Mouse (Mus musculus) limb, embryonic 12.5 days (tissue): ENCODE results near the gene Asic3. TPM values are rescaled to one million over a fixed set of nuclear protein-coding genes. Genes with fewer than 3 reads are reported as not detected.

Experiments used
- ATAC-seq: fragments of 200-750 bp; cut with Nextera tagmentation; 2 replicates; pipeline ENCODE4 v1.8.0; 2017; ENCODE audit warnings: low read depth, moderate TSS enrichment; ENCODE audit not compliant: insufficient number of reproducible peaks, insufficient read depth, low FRiP score, low TSS enrichment
- H3K27ac ChIP-seq: fragments of 300-500 bp; sonication (generic); 2 replicates; pipeline ENCODE4 v1.5.1; 2016; ENCODE audit warnings: mild to moderate bottlenecking, moderate library complexity
- H3K27me3 ChIP-seq: fragments of 300-500 bp; sonication (generic); 2 replicates; pipeline ENCODE4 v1.6.1; 2016; ENCODE audit warnings: mild to moderate bottlenecking, moderate library complexity
- H3K36me3 ChIP-seq: fragments of 300-500 bp; sonication (generic); 2 replicates; pipeline ENCODE4 v1.6.1; 2016; ENCODE audit warnings: mild to moderate bottlenecking, moderate library complexity
- H3K4me1 ChIP-seq: fragments of 300-500 bp; sonication (generic); replicated peaks from 2 replicates; pipeline ENCODE4 v1.6.1; 2016
- H3K4me2 ChIP-seq: fragments of 300-500 bp; sonication (generic); 2 replicates; pipeline ENCODE4 v1.6.1; 2016; ENCODE audit warnings: mild to moderate bottlenecking, moderate library complexity
- H3K4me3 ChIP-seq: fragments of 300-500 bp; sonication (generic); replicated peaks from 2 replicates; pipeline ENCODE4 v1.5.1; 2016; ENCODE audit warnings: mild to moderate bottlenecking
- H3K9ac ChIP-seq: fragments of 300-500 bp; sonication (generic); replicated peaks from 2 replicates; pipeline ENCODE4 v1.6.1; 2016; ENCODE audit warnings: mild to moderate bottlenecking, moderate library complexity
- H3K9me3 ChIP-seq: fragments of 300-500 bp; sonication (generic); 2 replicates; pipeline ENCODE4 v1.6.1; 2016; ENCODE audit warnings: mild to moderate bottlenecking, moderate library complexity
- WGBS: fragments of 180-500 bp; shearing (Covaris S2); methylation state at CpG from one replicate; pipeline ENCODE4 v1.1.7; 2016; 5-methylcytosine and 5-hydroxymethylcytosine counted together
- polyA plus RNA-seq: library from polyadenylated mRNA; unstranded; fragments of >200 nt; fragmentation: Nextera tagmentation; extraction: Ambion mirVana; gene quantifications from 2 replicates; pipeline ENCODE4 v1.2.1, GENCODE M21; 2016

Asic3 gene
- polyA plus RNA-seq, 1 experiment from 2014 or later = 1.2 TPM

DNA sequence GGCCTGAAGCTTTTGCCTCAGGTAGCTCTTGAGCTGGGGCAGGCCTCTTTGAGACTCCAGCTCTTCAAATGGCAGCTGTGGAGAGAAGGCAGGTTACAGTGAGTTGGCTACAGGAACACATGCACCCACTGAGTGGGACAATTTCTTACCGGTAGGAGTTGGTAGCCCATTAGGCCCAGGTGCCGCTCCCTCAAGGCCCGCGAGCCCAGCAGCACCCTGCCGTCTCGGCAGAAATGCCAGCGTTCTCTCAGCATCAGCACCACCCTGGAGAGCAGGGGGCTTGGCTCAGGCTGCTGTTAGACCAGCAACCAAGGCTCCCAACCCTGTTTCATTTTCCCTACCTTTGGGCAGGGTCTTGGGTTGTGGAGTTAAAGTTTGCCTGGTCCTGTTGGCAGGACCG lies 28.0 kb downstream of the Asic3 start:
- Histone ChIP-seq H3K9ac (no peak overlapping the region), H3K4me1 (peaks cover 16% of the 10 kb centered on the region), H3K36me3 (peaks cover 81% of the 10 kb centered on the region), H3K27me3 (no peaks in the 10 kb centered on the region), H3K27ac (no peak overlapping the region), H3K4me3 (no peak overlapping the region), H3K9me3 (no peaks in the 10 kb centered on the region), H3K4me2 (no peak overlapping the region)
- 92% methylated on average over 8 of the region's 8 CpGs for WGBS
- no peak for ATAC-seq

DNA sequence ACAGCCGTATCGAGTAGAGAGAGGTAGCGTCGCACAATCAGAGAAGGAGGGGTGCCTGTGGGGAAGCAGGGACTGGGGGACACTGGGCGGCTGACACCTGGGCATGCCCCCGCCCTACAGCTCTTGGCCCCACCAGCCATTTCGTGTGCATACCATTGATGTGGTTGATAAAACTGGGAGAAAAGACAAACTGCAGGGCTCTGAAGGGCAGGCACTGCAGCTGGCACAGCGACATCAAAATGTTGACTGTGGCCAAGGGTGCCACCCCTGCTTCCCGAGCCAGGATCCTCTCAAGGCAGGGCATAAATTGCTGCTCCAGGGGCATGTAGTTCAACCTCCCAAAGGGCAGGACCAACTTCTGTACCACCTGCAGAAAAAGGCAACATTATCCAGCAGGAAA lies 28.8 kb downstream of the Asic3 start:
- Histone ChIP-seq H3K4me3 (no peak overlapping the region), H3K36me3 (peaks cover 73% of the 10 kb centered on the region), H3K9ac (no peak overlapping the region), H3K4me1 (peaks cover 16% of the 10 kb centered on the region), H3K9me3 (no peaks in the 10 kb centered on the region), H3K27me3 (no peaks in the 10 kb centered on the region), H3K27ac (no peak overlapping the region), H3K4me2 (no peak overlapping the region)
- ATAC-seq = no peak
- 83% methylated on average over 9 of the region's 9 CpGs for WGBS

DNA sequence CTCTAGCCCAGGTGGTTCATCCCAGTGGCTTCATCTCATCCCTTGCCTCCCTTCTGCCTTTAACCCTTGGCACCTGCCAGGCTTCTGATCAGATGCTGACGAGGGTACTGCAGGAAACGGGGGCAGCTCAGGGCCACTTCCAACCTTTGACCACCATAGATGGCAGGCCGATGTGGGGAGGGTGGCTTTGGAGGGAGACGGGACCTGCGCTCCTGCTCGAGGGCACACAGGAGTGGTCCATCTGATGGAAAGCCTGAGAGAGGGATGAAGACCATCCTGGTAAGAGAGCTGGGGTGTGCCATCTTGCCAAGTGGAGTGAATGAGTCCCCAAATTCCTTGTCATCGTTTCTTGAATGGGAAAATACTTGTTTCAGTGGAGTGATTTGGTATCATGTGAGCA lies 30.0 kb downstream of the Asic3 start:
- 93% methylated on average over 7 of the region's 7 CpGs for WGBS
- no peak for ATAC-seq
- Histone ChIP-seq H3K4me1 (peaks cover 20% of the 10 kb centered on the region), H3K36me3 (peaks cover 63% of the 10 kb centered on the region), H3K9ac (no peak overlapping the region), H3K27me3 (no peaks in the 10 kb centered on the region), H3K4me2 (no peak overlapping the region), H3K4me3 (peak overlapping the region; percentile 93; the same call in 1 of the 2 replicates), H3K9me3 (no peaks in the 10 kb centered on the region), H3K27ac (no peak overlapping the region)

DNA sequence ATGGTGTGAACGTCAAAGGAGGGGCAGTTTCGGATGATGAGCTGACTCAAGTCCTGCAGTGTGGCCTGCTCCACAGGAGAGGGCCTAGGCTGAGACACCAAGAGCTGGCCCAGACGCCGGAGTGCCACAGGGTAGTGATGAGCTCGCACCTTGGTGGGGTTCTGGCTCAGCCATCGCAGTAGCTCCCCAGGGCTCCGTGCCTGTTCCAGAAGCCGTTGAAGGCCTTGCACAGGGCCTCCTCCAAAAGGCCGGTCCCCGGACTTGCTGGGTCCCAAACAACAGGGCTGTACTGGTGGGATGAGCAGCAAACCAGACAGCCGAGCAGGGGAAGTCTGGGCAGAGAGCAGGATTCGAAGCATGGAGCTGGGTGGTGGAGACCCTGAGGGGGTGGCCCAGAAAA lies 30.7 kb downstream of the Asic3 start:
- Histone ChIP-seq H3K9ac (peak overlapping the region; percentile 90), H3K4me1 (peaks cover 20% of the 10 kb centered on the region), H3K4me2 (peak overlapping the region; percentile 94), H3K4me3 (peak overlapping the region; percentile 93), H3K36me3 (peaks cover 57% of the 10 kb centered on the region), H3K27ac (no peak overlapping the region; the same call in 1 of the 2 replicates), H3K27me3 (no peaks in the 10 kb centered on the region), H3K9me3 (no peaks in the 10 kb centered on the region)
- ATAC-seq = no peak
- 86% methylated on average over 12 of the region's 12 CpGs for WGBS

DNA sequence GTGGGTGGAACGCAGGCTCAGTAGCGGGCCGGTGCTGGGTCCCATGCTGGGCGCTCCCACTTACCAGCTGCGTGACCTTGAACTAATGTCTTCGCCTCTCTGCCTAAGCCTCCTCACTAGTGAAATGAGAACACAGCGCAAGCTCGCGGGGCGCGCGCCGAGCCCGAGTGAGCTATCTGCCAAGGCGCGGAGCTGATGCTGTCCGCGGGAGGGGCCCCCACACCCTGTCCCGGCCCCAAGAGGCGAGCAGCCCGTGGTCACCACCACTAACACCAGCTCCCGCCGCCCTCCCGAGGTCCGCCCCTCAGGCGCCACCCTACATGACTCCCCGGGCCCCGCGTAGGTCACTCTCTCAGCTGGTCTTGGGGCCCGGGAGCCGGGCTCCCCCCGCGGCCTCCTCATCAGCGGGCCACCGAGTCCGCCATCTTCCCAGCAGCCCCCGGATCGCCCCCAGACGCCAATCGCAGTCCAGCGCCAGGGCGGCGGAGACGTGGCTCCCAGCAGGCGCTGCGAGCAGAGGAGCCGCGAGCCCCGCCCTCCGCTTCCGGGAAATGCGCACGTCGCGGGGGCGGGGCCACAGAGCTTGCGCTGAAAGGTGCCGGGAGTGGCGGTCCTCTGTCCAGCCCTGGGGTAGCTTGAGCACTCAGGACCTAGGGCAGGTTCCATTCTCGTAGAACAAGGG lies 31.7 kb downstream of the Asic3 start, which contains the start of gene Fastk:
TSS of gene Fastk (minus strand) at position 542 of the 682 bp plus-strand sequence.
- H3K9ac ChIP-seq = peak within 1 kb of the TSS; percentile 90
- peaks cover 20% of the 10 kb centered on the region for H3K4me1 ChIP-seq
- peak; percentile 78 for ATAC-seq
- H3K4me3 ChIP-seq = peak within 1 kb of the TSS; percentile 93
- peak within 1 kb of the TSS; percentile 93 for H3K27ac ChIP-seq
- H3K4me2 ChIP-seq = peak within 1 kb of the TSS; percentile 94
- H3K36me3 ChIP-seq = peaks cover 47% of the 10 kb centered on the region
- H3K27me3 ChIP-seq = no peaks in the 10 kb centered on the region
- no peaks in the 10 kb centered on the region for H3K9me3 ChIP-seq
- WGBS = under 1% methylated on average over 60 of the region's 60 CpGs

DNA sequence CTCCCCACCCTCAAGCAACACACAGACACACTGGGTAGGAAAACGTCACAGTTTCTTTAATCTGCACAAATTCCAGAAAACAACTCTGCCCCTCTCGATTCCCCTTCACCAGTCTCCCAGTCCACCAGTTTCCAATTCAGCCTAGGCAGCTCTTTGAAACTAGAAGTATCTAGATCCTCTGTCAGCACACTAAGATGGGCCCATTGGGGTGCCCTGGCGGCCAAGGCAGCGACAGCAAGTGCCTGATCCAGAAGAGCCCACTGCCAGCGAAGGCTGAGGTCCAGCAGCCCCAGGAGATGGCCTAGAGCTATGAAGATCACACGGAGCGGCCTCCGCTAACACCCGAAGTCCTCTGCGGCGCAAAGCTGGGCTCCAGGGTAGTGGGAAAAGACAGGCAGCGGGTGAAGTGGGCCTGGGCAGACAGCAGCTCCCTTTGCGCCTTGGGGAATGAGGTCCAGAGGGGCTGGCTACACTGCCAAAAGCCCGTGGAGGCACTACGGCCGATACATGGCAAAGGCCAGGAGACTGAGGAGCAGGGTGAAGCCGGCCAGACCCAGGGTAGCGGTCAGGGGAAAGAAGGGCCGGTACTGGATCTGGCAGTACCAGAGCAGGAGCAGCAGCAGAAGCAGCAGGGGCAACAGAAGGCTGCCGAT lies 32.4 kb downstream of the Asic3 start:
- peaks cover 20% of the 10 kb centered on the region for H3K4me1 ChIP-seq
- H3K4me2 ChIP-seq = peak overlapping the region; percentile 94
- H3K9ac ChIP-seq = peak overlapping the region; percentile 90; the same call in 1 of the 2 replicates
- peak overlapping the region; percentile 93 for H3K4me3 ChIP-seq
- H3K27me3 ChIP-seq = no peaks in the 10 kb centered on the region
- WGBS = 54% methylated on average over 20 of the region's 20 CpGs
- peak overlapping the region; percentile 93 for H3K27ac ChIP-seq
- peaks cover 41% of the 10 kb centered on the region for H3K36me3 ChIP-seq
- no peaks in the 10 kb centered on the region for H3K9me3 ChIP-seq
- no peak for ATAC-seq

DNA sequence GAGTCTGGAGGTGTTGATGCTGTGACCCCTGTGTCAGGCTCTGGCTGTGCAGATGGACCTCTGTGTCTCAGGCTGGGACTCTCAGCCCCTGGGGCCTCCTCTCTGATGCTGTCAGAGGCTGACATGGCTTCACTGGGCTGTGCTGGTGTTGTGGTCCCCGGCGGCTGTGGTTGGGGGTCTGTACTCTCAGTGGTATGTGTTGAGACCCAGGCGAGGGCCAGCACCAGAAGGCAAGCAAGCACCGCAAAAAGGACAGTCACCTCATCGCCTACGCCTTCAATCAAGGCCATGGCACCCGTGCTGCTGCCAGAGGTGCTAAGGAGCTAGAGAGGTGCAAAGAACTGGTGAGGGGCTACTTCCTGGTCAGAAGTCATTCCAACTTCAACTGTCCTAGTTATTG lies 33.4 kb downstream of the Asic3 start:
- WGBS = 87% methylated on average over 7 of the region's 7 CpGs
- Histone ChIP-seq H3K27me3 (no peaks in the 10 kb centered on the region), H3K4me1 (peaks cover 27% of the 10 kb centered on the region), H3K9me3 (no peaks in the 10 kb centered on the region), H3K4me2 (peak overlapping the region; percentile 72), H3K4me3 (peak overlapping the region; percentile 63; the same call in 1 of the 2 replicates), H3K27ac (no peak overlapping the region), H3K9ac (no peak overlapping the region), H3K36me3 (peaks cover 30% of the 10 kb centered on the region)
- no peak for ATAC-seq

DNA sequence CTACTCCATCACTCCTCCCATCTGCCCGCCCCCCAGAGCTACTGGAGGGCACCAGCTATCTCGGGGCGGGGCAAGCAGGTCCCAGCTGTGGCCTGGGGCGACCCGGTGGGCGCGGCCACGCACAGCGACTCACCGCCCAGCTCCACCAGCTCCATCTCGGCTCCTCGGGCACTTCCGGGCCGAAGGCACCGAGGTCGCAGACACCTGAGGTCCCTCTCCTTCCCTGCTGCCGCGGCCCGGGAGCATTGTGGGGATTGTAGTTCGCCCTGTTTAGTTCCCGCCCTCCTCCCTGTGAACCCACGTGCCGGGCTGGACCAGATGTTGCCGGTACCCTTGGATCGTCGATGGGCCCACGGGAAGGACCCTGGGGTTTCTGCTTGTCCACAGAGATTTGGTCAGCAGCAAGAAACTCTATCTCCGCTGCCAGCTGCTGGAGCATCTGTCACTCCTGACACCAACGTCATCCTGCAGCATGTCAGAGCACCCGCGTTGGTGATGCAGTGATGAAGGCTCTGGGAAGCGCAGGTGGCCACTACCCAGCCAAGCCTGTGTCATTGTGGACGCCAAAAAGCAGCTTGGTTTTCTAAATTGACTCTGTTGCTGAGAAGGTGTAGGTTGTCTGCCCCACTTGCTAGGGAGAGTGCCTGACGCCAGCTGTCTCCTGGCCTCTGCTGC lies 34.6 kb downstream of the Asic3 start, which contains the start of gene Tmub1:
TSS of gene Tmub1 (minus strand) at position 231 of the 675 bp plus-strand sequence.
- Histone ChIP-seq H3K27me3 (no peaks in the 10 kb centered on the region), H3K36me3 (peaks cover 19% of the 10 kb centered on the region), H3K9me3 (no peaks in the 10 kb centered on the region), H3K27ac (peak within 1 kb of the TSS; percentile 62; the same call in 1 of the 2 replicates), H3K4me1 (peaks cover 27% of the 10 kb centered on the region), H3K4me2 (peak within 1 kb of the TSS; percentile 72), H3K9ac (peak within 1 kb of the TSS; percentile 60), H3K4me3 (peak within 1 kb of the TSS; percentile 63)
- WGBS = 3% methylated on average over 34 of the region's 34 CpGs
- peak; percentile 52; the same call in 1 of the 2 replicates for ATAC-seq

DNA sequence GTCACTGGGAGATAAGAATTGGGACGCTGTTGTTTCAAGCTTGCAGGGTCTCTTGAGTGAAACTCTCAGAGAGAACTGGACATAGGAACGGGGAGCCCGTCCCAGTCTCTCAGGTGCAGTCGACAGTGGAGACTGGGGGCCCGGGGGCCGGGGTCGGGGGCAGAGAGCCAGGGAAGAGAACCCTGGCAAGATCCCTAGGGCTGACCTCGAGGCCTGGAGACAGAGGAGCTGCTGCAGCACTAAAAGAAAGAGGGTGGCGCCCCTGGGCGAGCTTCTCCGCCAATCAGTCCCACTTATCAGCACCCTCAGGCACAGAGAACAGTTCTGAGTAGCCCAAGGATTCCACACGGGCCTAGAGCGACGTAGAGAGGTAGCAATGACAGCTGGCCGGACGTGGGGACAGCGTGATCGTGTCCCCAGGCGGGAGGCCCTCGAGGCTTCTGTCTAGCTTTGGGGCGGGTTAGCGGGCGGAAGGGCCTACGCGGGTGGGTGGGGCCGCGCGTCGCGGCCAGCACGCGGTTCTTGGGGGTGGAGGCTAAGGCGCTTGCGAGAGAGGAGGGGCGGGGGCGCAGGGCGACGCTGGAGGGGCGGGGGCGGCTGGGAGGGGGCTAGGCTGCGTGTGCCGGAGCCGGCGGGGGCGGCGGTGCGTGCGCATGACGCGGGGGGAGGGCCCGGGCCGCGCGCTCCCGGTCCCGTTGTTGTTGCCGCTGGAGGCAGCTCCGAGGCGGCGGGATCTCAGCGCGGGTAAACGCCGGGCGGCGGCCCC lies 38.3 kb downstream of the Asic3 start:
- peak; percentile 69 for ATAC-seq
- Histone ChIP-seq H3K4me1 (peaks cover 47% of the 10 kb centered on the region), H3K4me2 (peak overlapping the region; percentile 99), H3K9ac (peak overlapping the region; percentile 97), H3K27ac (peak overlapping the region; percentile 93), H3K36me3 (peaks cover 13% of the 10 kb centered on the region; the same call in 1 of the 2 replicates), H3K27me3 (no peaks in the 10 kb centered on the region), H3K9me3 (no peaks in the 10 kb centered on the region), H3K4me3 (peak overlapping the region; percentile 94)
- WGBS = 3% methylated on average over 42 of the region's 66 CpGs

DNA sequence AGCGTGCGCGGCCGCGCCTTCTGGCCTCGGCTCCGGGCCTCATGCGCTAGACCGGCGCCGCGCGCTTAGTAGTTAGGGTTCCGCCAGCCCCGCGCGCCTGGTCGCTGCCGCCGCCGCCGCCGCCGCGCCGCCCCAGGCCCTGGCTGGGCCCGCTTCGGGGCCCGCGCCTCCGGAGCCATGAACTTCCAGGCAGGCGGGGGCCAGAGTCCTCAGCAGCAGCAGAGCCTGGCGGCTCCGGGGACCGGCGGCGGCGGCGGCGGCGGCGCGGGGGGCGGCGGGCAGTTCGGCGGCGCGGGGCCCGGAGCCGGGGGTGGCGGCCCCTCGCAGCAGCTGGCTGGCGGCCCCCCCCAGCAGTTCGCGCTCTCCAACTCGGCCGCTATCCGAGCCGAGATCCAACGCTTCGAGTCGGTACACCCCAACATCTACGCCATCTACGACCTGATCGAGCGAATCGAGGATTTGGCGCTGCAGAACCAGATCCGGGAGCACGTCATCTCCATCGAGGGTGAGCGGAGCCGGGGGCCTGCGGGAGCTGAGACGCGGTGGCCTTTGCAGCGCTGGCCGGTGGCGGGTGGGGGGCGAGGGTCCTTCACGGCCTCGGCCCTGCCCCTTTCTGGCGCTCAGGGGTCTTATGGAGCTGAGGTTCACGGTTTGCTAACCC lies 39.0 kb downstream of the Asic3 start, which contains the start of gene Agap3:
TSS of gene Agap3 (plus strand) at position 148 of the 661 bp plus-strand sequence.
- Histone ChIP-seq H3K4me2 (peak within 1 kb of the TSS; percentile 99), H3K4me1 (peaks cover 49% of the 10 kb centered on the region), H3K9ac (peak within 1 kb of the TSS; percentile 97), H3K4me3 (peak within 1 kb of the TSS; percentile 94), H3K36me3 (peaks cover 18% of the 10 kb centered on the region; the same call in 1 of the 2 replicates), H3K27ac (peak within 1 kb of the TSS; percentile 93), H3K27me3 (no peaks in the 10 kb centered on the region), H3K9me3 (no peaks in the 10 kb centered on the region)
- ATAC-seq = no peak; the same call in none of the 2 replicates
- WGBS = under 1% methylated on average over 71 of the region's 85 CpGs
